Mouse (Mus musculus): ENCODE data around the gene Ttc33.
A peak's percentile ranks its signal among the peaks of the same experiment; 100 is the strongest.

Gene Ttc33

DNA sequence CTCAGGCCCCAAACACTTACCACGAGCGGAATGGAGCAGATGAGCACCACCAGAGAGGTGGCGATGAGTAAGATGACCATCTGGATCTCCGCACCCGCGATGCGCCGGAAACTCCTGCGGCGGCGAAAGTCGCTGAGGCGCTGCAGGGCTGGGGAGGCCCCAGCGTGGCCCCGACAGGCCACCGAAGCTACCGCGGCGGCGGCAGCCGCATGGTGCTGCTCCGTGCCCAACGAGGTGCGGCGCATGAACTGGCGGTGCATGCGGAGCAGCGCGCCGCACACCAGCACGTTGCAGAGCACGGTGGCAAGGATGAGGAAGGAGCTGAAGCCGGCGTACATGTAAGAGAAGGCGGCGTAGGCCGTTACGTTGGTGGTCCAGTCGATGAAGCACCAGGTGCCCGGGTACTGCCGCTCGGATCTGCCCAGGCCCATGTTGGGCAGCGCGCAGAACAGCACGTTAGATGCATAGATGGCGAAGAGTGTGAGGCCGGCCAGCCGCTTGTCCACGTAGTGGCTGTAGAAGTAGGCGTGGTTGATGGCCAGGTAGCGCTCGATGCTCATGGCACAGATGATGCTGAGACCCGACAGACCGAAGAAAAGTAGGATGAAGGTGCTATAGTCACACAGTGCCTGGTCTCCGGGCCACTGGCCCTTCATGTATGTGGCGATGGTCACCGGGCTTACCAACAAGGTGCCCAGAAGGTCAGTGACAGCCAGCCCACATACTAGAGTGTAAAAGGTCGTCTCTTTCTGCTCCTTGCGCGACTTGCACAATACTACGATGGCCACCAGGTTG is 57.1 kb downstream of the Ttc33 start:
- DNase-seq = peak; percentile 29

DNA sequence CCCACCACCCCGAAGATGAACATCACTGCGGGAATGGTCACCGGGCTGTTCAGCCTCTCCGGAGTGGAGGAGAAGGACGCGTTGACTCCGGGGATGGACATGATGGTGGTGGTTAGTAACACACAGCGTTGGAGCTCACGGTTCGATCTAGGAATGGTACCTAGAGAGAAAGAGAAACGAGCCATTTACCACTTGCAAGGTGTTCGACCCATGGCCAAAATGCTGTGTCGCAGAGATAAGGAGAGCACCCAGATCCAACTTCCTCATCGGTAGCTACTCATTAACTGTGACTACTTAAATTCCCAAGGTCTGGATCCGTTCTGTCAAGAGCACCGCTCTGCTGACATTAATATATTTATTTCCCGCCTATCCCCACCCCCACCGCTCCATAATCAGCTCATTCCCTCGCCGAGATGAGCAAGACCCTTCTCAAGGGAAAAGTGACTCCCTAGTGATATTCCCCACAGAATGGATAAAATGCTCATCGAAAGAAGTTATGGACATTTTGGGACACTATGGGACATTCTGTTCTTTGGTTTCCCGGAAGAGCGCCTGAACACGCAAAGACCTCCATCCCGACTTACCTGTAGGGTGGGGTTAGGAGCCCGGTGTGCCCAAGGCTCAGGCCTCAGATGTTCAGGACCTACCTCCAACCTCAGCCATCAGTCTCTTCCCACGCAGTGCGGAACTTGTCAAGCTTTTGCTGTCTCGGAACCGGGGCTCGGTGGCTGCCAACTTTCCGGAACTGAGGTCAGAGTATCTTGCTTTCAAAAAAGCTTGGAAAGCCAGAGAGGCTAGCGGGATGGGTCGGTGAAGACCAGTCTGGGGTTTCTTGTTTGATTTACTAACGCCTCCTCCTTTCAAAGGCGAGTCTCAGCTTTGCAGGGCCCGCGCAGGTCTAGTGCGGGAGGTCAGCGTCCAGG is 58.0 kb downstream of the Ttc33 start:
- peak; percentile 16 for DNase-seq

DNA sequence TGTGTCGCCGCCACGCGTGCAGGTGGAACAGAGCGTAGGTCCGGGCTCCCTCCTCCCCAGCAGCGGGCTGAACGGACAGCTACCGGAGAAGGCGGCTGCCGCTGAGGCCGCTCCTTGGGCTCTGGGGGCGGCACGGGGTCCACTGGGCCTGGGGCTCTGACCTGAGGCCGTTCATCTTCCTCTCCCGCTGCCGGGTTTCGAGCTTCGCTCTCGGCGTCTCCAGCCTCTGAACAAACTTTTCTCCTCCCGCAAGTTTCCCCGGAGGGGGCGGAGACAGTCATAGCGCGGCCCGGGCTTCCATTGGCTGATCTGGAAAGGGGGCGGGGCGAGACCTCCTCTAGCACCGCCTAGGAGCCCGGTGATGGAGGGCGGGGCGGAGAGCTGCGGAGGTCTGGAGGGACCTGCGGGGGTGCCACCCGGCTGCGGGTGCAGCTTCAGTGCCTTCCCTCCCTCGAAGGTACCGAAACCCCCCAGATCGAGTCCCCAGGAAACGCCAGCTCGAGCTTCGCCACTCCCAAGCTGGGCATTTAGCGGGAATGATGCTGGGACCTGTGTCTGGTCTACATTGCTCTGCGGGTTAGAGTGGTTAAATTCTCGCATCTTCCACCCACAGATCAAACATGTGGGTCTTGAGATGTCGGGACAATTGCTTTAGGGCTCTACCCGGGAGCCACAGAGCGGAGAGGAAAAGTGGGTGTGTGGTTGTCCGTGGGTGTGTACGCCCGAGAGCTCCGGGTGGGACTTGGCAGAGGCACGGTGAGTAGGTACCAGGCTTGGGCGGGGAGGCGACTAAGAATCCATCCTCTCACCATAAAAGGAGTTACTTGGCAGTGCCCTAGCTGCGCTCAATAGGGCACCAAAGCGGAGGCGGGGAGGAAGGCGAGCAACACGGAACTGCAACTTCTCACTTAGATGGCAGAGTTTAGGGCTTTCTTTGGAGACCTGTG is 58.9 kb downstream of the Ttc33 start, which contains the start of gene Ptger4:
Gene Ptger4 (minus strand): TSS at position 229 of the 947 bp plus-strand sequence.
- peak; percentile 88 for DNase-seq

DNA sequence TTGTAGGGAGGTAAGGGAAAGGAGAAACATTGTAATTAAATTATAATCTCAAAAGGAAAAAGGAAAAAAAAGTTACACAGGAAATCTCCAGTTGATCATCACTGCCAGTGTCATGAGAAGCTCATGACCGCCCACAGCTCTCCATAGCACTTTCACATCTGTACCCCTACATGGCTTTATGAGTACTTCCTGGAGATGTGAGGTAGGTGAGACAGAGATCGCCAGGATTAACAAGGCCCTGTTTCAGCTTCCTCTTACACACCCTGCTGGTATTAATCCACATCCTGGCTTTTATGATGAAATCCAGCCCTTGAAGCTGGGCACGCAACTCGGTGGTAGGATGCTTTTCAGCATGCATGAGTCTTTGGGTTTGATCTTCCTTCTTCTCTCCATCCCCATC is 64.9 kb downstream of the Ttc33 start:
- DNase-seq = no peak

DNA sequence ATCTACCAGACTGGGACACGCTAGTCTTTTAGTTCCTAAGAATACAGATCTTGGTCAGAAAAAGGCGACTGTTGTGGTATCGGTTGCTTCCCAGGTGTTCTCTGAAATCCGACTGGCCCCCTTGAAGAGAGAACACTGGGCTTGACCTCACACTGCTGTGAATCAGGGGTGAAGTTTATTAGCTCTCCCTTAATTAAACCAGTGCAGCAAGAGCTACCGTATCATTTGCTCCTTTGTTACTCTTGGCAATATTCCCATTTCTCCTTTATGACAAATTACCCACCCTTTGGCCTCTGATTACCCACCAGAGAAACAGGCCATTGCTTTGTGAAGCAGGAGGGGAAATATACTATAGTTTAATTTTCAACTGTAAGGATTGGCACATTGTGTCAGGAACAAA is 74.9 kb downstream of the Ttc33 start:
- DNase-seq = no peak

DNA sequence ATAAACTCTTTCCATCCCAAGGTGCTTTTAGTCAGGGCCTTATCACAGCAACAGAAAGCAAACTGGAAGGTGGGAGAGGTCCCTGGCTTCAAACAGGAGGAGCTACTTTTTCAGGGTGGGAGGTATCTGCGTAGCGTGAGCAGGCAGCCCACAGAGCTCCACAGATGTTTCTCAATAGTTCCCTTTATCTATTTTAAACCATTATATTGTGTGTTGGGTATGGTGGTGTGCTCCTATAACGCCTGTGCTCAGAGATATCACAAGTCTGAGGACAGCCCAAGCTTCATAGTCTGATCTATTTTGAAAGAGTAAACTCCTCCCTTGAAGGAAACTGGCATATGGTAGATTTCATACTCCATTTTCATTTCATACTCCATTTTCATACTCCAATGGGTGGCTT is 75.7 kb downstream of the Ttc33 start:
- no peak for DNase-seq

DNA sequence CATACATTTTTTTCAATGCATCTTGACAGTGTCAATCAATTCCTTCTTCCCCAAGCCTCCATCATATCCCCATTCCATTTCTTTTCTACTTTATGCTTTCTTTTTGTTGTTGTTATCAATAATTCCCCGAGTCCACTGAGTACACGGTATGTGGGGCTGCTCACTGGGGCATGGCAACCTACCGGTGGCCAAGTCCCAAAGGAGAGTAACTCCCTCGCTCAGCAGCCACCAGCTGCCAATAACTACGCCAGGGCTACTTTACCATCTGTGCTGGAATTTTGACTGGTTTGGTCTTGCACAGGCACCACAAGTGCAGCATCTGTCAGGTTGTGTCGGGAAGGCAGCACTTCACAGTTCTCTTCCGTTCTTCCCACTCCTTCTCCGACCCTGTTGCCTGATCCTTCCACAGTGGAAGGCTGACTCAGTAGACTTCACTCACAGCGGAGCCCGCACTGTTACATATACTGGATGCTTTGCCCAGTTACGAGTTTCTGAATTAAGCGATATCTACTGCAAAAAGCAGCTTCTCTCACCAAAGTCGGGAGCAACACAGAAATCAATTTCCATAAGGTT is 76.9 kb downstream of the Ttc33 start:
- DNase-seq = no peak

DNA sequence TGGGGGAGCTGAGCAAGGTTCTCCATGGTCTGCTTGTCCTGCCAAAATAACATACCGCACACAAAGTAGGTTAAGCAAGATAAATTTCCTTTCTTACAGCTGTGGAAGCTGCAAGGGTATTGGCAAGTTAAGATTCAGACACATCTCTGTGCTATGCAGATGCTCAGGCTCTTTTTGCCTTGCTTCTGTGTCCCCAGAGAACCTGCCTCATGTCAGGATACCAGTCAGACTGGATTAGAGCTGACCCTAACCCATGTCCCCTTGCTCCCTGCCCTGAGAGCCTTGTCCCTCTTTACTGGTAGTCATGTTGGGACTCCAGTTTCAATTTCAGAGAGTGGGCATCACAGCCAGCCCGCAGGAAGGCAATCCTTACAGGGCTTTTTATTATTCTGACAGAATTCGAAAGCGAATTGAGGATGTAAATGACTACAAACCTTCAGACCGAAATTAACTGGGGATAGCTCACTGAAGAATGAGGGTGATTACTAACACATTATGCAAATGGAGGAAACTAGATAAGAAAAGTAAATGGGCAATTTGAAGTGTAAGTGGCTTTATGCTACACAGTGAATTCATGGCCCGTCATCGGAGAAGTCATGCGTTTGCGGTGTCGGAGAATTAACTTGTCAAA is 77.7 kb downstream of the Ttc33 start:
- DNase-seq = no peak

DNA sequence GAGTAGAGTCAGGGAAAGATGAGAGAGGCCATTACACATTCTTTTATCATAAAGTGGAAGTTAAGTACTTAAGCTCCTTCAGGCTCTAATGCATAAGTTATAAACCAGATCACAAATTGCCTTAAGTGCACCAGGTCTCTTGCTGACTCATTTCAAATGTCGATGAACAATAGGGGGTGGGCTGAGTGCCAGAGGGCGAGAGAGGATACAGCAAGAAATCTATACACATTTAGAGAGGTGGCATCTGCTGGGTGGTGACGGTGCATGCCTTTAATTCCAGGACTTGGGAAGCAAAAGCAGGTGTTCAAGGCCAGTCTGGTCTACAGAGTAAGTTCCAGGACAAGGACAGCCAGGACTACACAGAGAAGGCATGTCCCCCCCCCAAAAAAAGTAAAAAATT is 80.8 kb downstream of the Ttc33 start:
- no peak for DNase-seq
